8 mouse cellular contexts compared by ENCODE assay signal in genomic region chr5:146867246-146867945, GRCm38 (mm10). TPM values are rescaled to one million over a fixed set of nuclear protein-coding genes. Genes with fewer than 3 reads are reported as not detected.
A peak's percentile ranks its signal among the peaks of the same experiment; 100 is the strongest.
DNase-seq lines count a peak whose midpoint lies in the region; ATAC-seq and TF ChIP-seq lines count a peak whose summit lies in the region.

No protein-coding gene starts in this region.

- TF ChIP-seq RAD21 in CH12.LX (IDR thresholded peaks at IDR 0.05; ENCODE audit: low read depth, low read length) = no peak

- H3K79me2 ChIP-seq in CH12.LX (replicated peaks; ENCODE audit: control insufficient read depth, extremely low read depth, insufficient read depth, poor library complexity, severe bottlenecking) = no peaks in the 10 kb centered on the region

- dilution Hi-C loops in CH12.LX (cut with MboI; ENCODE audit: extremely low pct_ligation_motif_present, extremely low pct_unique_long_range_greater_than_20kb, low sequenced_read_pairs) = no loop called here

- peak; percentile 54 for DNase-seq in CH12.LX (ENCODE audit: extremely low read depth)
- peak; percentile 49 for DNase-seq in brain, embryonic 14.5 days (ENCODE audit: low read depth)
- DNase-seq in forebrain, embryonic 11.5 days (ENCODE audit: low spot score) = peak; percentile 56
- DNase-seq in heart, postnatal 14 days = peak; percentile 36 to 51
- DNase-seq in layer of hippocampus, postnatal 10 days (ENCODE audit: low spot score in 2 of 2) = peak; percentile 66 to 68
- peak; percentile 39 for DNase-seq in retina, postnatal 1 day

- H3K36me3 ChIP-seq in CH12.LX (replicated peaks in 1 of 2; ENCODE audit: control insufficient read depth in 1 of 2, insufficient read depth in 1 of 2, low read length in 1 of 2) = no peaks in the 10 kb centered on the region
- no peaks in the 10 kb centered on the region for H3K36me3 ChIP-seq in forebrain, embryonic 11.5 days (ENCODE audit: control insufficient read depth, insufficient read depth, low read length)
- H3K36me3 ChIP-seq in lung, embryonic 16.5 days (ENCODE audit: control insufficient read depth, insufficient read depth, low read length) = no peaks in the 10 kb centered on the region

- H3K4me2 ChIP-seq in CH12.LX (ENCODE audit: insufficient read depth, low read depth, poor library complexity, severe bottlenecking) = no peak overlapping the region
- H3K4me2 ChIP-seq in forebrain, embryonic 11.5 days (ENCODE audit: low read depth, low read length, severe bottlenecking) = peak overlapping the region; percentile 38
- peak overlapping the region; percentile 52 for H3K4me2 ChIP-seq in lung, embryonic 16.5 days (ENCODE audit: low read depth, low read length)

- no peak for TF ChIP-seq EP300 in CH12.LX (IDR thresholded peaks at IDR 0.05; ENCODE audit: low read length)

- intact Hi-C loops in heart, postnatal 14 days (cut with DNase I) = no loop called here

- H3K9me3 ChIP-seq in CH12.LX (replicated peaks; ENCODE audit: low read length) = peaks cover 17% of the 10 kb centered on the region
- no peaks in the 10 kb centered on the region for H3K9me3 ChIP-seq in forebrain, embryonic 11.5 days (ENCODE audit: control insufficient read depth, low read length)
- no peaks in the 10 kb centered on the region; the same call in 1 of the 2 replicates for H3K9me3 ChIP-seq in lung, embryonic 16.5 days (ENCODE audit: control insufficient read depth, low read length)

- no peak overlapping the region for H3K4me3 ChIP-seq in CH12.LX (replicated peaks in 1 of 3; ENCODE audit: low read depth in 2 of 3, low read length in 2 of 3, poor library complexity in 1 of 3)
- H3K4me3 ChIP-seq in forebrain, embryonic 11.5 days (ENCODE audit: low read depth, low read length) = peak overlapping the region; percentile 5; the same call in 1 of the 2 replicates
- H3K4me3 ChIP-seq in lung, embryonic 16.5 days (ENCODE audit: low read length) = peak overlapping the region; percentile 21

- no peak for TF ChIP-seq CTCF in CH12.LX (conservative IDR thresholded peaks at IDR 0.05 in 1 of 2, IDR thresholded peaks at IDR 0.05 in 1 of 2; ENCODE audit: low read depth in 2 of 2, low read length in 2 of 2)
- no peak for TF ChIP-seq CTCF in brain, embryonic 14.5 days (IDR thresholded peaks at IDR 0.05; ENCODE audit: borderline replicate concordance, extremely low read depth, insufficient read depth, insufficient read length)

- in situ Hi-C loops in CH12.LX (cut with MboI; ENCODE audit: low pct_ligation_motif_present, low pct_unique_long_range_greater_than_20kb, low sequenced_read_pairs) = loop anchor here (25.0 kb wide), 1 partner anchor 180 kb away; no protein-coding TSS in a partner anchor

- WGBS in forebrain, embryonic 11.5 days = 8% methylated on average over 19 of the region's 19 CpGs
- 3% methylated on average over 19 of the region's 19 CpGs for WGBS in lung, embryonic 16.5 days

- no peak overlapping the region for H3K27ac ChIP-seq in CH12.LX (ENCODE audit: insufficient read depth, low read depth)
- H3K27ac ChIP-seq in forebrain, embryonic 11.5 days (ENCODE audit: low read depth, low read length) = no peak overlapping the region
- no peak overlapping the region for H3K27ac ChIP-seq in lung, embryonic 16.5 days (ENCODE audit: low read length)

- no peaks in the 10 kb centered on the region for H3K27me3 ChIP-seq in CH12.LX (replicated peaks)
- no peaks in the 10 kb centered on the region for H3K27me3 ChIP-seq in forebrain, embryonic 11.5 days (ENCODE audit: control insufficient read depth, insufficient read depth, low read length)
- H3K27me3 ChIP-seq in lung, embryonic 16.5 days (ENCODE audit: control insufficient read depth, insufficient read depth, low read depth, low read length) = no peaks in the 10 kb centered on the region

- H3K4me1 ChIP-seq in CH12.LX (ENCODE audit: control insufficient read depth in 1 of 2, insufficient read depth in 2 of 2) = peaks cover 10 to 16% of the 10 kb centered on the region in 2 experiments
- H3K4me1 ChIP-seq in forebrain, embryonic 11.5 days (replicated peaks; ENCODE audit: control insufficient read depth, insufficient read depth, low read length) = no peaks in the 10 kb centered on the region; the same call in 1 of the 2 replicates
- peaks cover 8% of the 10 kb centered on the region for H3K4me1 ChIP-seq in lung, embryonic 16.5 days (replicated peaks; ENCODE audit: control insufficient read depth, insufficient read depth, low read length)

- H3K9ac ChIP-seq in CH12.LX (ENCODE audit: insufficient read depth, low read depth) = no peak overlapping the region
- H3K9ac ChIP-seq in forebrain, embryonic 11.5 days (ENCODE audit: low read length) = peak overlapping the region; percentile 23; the same call in 1 of the 2 replicates
- H3K9ac ChIP-seq in lung, embryonic 16.5 days (ENCODE audit: low read length) = peak overlapping the region; percentile 9; the same call in 1 of the 2 replicates

- ATAC-seq in forebrain, embryonic 11.5 days (replicated peaks; ENCODE audit: low FRiP score) = 0 out of 2 replicates have a peak, but pooled peaks have one; percentile 36
- peak; percentile 63 for ATAC-seq in lung, embryonic 16.5 days (ENCODE audit: low read depth)
- no peak for ATAC-seq in monocyte, adult 5-6 weeks (replicated peaks; ENCODE audit: insufficient number of reproducible peaks, low FRiP score, low TSS enrichment, poor library complexity, severe bottlenecking)

- TF ChIP-seq POLR2A in CH12.LX (IDR thresholded peaks at IDR 0.05; ENCODE audit: low read depth, low read length) = no peak
- TF ChIP-seq POLR2A in brain, embryonic 14.5 days (IDR thresholded peaks at IDR 0.05; ENCODE audit: borderline replicate concordance, extremely low read depth, insufficient read depth, insufficient read length, poor library complexity, severe bottlenecking) = no peak

TF ChIP-seq in CH12.LX, 34 proteins besides CTCF, POLR2A, EP300 and RAD21:
- no peak for TF ChIP-seq NELFE (IDR thresholded peaks at IDR 0.05; ENCODE audit: low read depth, low read length)
- TF ChIP-seq SMC3 (IDR thresholded peaks at IDR 0.05; ENCODE audit: low read depth, low read length) = no peak
- peak; percentile 55; the same call in 1 of the 2 replicates for TF ChIP-seq MAX (IDR thresholded peaks at IDR 0.05; ENCODE audit: low read length)
- no peak for TF ChIP-seq IRF4 (IDR thresholded peaks at IDR 0.05; ENCODE audit: low read depth, low read length)
- no peak for TF ChIP-seq JUND (conservative IDR thresholded peaks at IDR 0.05; ENCODE audit: low read depth, low read length)
- TF ChIP-seq ZKSCAN1 (IDR thresholded peaks at IDR 0.05; ENCODE audit: borderline replicate concordance, low read depth, low read length) = no peak
- no peak for TF ChIP-seq UBTF (IDR thresholded peaks at IDR 0.05; ENCODE audit: low read depth, low read length)
- no peak for TF ChIP-seq TCF12 (IDR thresholded peaks at IDR 0.05; ENCODE audit: low read depth, low read length)
- no peak for TF ChIP-seq JUN (IDR thresholded peaks at IDR 0.05; ENCODE audit: insufficient read depth, low read depth, low read length)
- TF ChIP-seq ELF1 (IDR thresholded peaks at IDR 0.05; ENCODE audit: low read depth, low read length) = no peak
- TF ChIP-seq MAFK (IDR thresholded peaks at IDR 0.05; ENCODE audit: insufficient replicate concordance, low read length) = no peak
- TF ChIP-seq MEF2A (IDR thresholded peaks at IDR 0.05; ENCODE audit: borderline replicate concordance, low read depth, low read length) = 0 out of 2 replicates have a peak, but pooled peaks have one; percentile 34
- no peak for TF ChIP-seq PAX5 (IDR thresholded peaks at IDR 0.05; ENCODE audit: low read length)
- peak; percentile 28; the same call in 1 of the 2 replicates for TF ChIP-seq ETS1 (conservative IDR thresholded peaks at IDR 0.05; ENCODE audit: low read depth, low read length)
- TF ChIP-seq BHLHE40 (IDR thresholded peaks at IDR 0.05; ENCODE audit: low read depth, low read length) = no peak; the same call in 1 of the 2 replicates
- no peak for TF ChIP-seq MXI1 (IDR thresholded peaks at IDR 0.05; ENCODE audit: low read depth, low read length)
- no peak for TF ChIP-seq POLR2AphosphoS2 (IDR thresholded peaks at IDR 0.05; ENCODE audit: low read depth, low read length)
- TF ChIP-seq NRF1 (IDR thresholded peaks at IDR 0.05; ENCODE audit: low read depth, low read length) = no peak
- no peak for TF ChIP-seq MAZ (IDR thresholded peaks at IDR 0.05; ENCODE audit: low read depth, low read length)
- no peak for TF ChIP-seq KAT2A (IDR thresholded peaks at IDR 0.05; ENCODE audit: insufficient replicate concordance, low read length)
- TF ChIP-seq TBP (conservative IDR thresholded peaks at IDR 0.05; ENCODE audit: low read depth, low read length) = 0 out of 2 replicates have a peak, but pooled peaks have one; percentile 72
- peak; percentile 35; the same call in 1 of the 2 replicates for TF ChIP-seq CHD2 (IDR thresholded peaks at IDR 0.05; ENCODE audit: low read length)
- no peak for TF ChIP-seq E2F4 (IDR thresholded peaks at IDR 0.05; ENCODE audit: insufficient replicate concordance, low read depth, low read length)
- TF ChIP-seq ZMIZ1 (IDR thresholded peaks at IDR 0.05; ENCODE audit: low read depth, low read length) = no peak
- TF ChIP-seq MYC (IDR thresholded peaks at IDR 0.05; ENCODE audit: low read depth, low read length) = no peak
- no peak for TF ChIP-seq ZNF384 (IDR thresholded peaks at IDR 0.05; ENCODE audit: low read depth, low read length)

RNA-seq across cellular contexts. Expression of gene Rasl11a, which starts 22.5 kb away (rescaled TPM):
- total RNA-seq in CH12.LX (2012; rRNA removed) (0.25 TPM in 2 replicates), CH12.LX (2014; rRNA removed) (0.22 and 0.42 TPM in 2 replicates)
- 0.22 TPM in 1 of 2 replicates, not detected in the other for polyA plus RNA-seq in CH12.LX (2012; ENCODE audit: insufficient read length, low read depth)
- polyA plus RNA-seq in brain, embryonic 14.5 days (2012; rRNA removed) = 5.5 and 6.5 TPM in 2 replicates
- polyA plus RNA-seq in forebrain, embryonic 11.5 days (2014; fragmentation: Nextera tagmentation; extraction: Ambion mirVana) = 24.8 and 28.6 TPM in 2 replicates
- 1 to 10 TPM; 4.4 to 5.8 TPM for total RNA-seq in heart, postnatal 14 days (2021)
- 10 to 100 TPM; 17.6 to 21.7 TPM for total RNA-seq in layer of hippocampus, postnatal 10 days (2021)
- polyA plus RNA-seq in lung, embryonic 16.5 days (2015; fragmentation: Nextera tagmentation; extraction: Ambion mirVana) = 30.0 and 33.9 TPM in 2 replicates
- not detected in 3 replicates for total RNA-seq in monocyte, adult 5-6 weeks (2017)

RNA-seq across cellular contexts. Expression of gene Rpl21, which starts 34.7 kb away (rescaled TPM):
- total RNA-seq in CH12.LX (2012; rRNA removed) (1,240 and 1,429 TPM in 2 replicates), CH12.LX (2014; rRNA removed) (715 and 716 TPM in 2 replicates)
- polyA plus RNA-seq in CH12.LX (2012; ENCODE audit: insufficient read length, low read depth) = 300 and 964 TPM in 2 replicates
- polyA plus RNA-seq in brain, embryonic 14.5 days (2012; rRNA removed) = 222 and 324 TPM in 2 replicates
- polyA plus RNA-seq in forebrain, embryonic 11.5 days (2014; fragmentation: Nextera tagmentation; extraction: Ambion mirVana) = 440 and 469 TPM in 2 replicates
- 100 to 1,000 TPM; 122 to 126 TPM for total RNA-seq in heart, postnatal 14 days (2021)
- total RNA-seq in layer of hippocampus, postnatal 10 days (2021) = 100 to 1,000 TPM; 264 to 265 TPM
- polyA plus RNA-seq in lung, embryonic 16.5 days (2015; fragmentation: Nextera tagmentation; extraction: Ambion mirVana) = 510 and 546 TPM in 2 replicates
- total RNA-seq in monocyte, adult 5-6 weeks (2017) = 1,238 to 1,537 TPM (median 1,512 TPM) in 3 replicates

Comparison
In these comparisons a context has a peak if more than half of its experiments do, and no peak if none do; other contexts are left out.
1. H3K4me3 ChIP-seq: peak in forebrain, embryonic 11.5 days (single experiment) and lung, embryonic 16.5 days (single experiment); none in CH12.LX (0 of 3).
2. Peak in every context shown above with its lines, with median percentiles within 50 percentile points of each other: DNase-seq.